Mouse (Mus musculus) ES-E14 (cell line): ENCODE results near the gene Snrpb2.

Experiments used
- HCFC1 ChIP-seq: IDR thresholded peaks from 2 replicates; pipeline ENCODE4 v1.6.1; 2012; ENCODE audit warnings: low read length, inconsistent platforms, borderline replicate concordance; ENCODE audit not compliant: insufficient read depth
- MAFK ChIP-seq: IDR thresholded peaks from 2 replicates; pipeline ENCODE4 v1.6.1; 2014; ENCODE audit warnings: mild to moderate bottlenecking, low read depth, low read length, inconsistent platforms; ENCODE audit not compliant: insufficient read depth

- TF ChIP-seq HCFC1 (no peak), MAFK (no peak)
Measured at GRCm38 (mm10) chr2:143032378-143033255, 30.2 kb upstream of the Snrpb2 start.
